Mouse (Mus musculus): Measurements from ENCODE around the gene Alox5ap. TPM values are rescaled to one million over a fixed set of nuclear protein-coding genes. Genes with fewer than 3 reads are reported as not detected.

Gene Alox5ap
- polyA plus RNA-seq, 1 experiment from 2014 or later = 11.2 TPM

Small RNA genes within 50 kb of the gene (microRNA-seq; reads per million reads assigned to microRNA genes)
- gene Gm24105 = not detected

Other genes starting within 250 kb of the Alox5ap start
- gene Uspl1, start 80.4 kb upstream of the Alox5ap start, polyA plus RNA-seq (2015; fragmentation: Nextera tagmentation; extraction: Ambion mirVana) = 54.6 and 58.6 TPM in 2 replicates
- gene Hmgb1, start 80.3 kb upstream of the Alox5ap start, polyA plus RNA-seq (2015; fragmentation: Nextera tagmentation; extraction: Ambion mirVana) = 984 and 1,014 TPM in 2 replicates
- 2.1 and 2.5 TPM in 2 replicates for gene Medag, start 147.0 kb downstream of the Alox5ap start, polyA plus RNA-seq (2015; fragmentation: Nextera tagmentation; extraction: Ambion mirVana)
- gene Tex26, start 174.9 kb downstream of the Alox5ap start, polyA plus RNA-seq (2015; fragmentation: Nextera tagmentation; extraction: Ambion mirVana) = 0.93 and 1.5 TPM in 2 replicates